Mouse (Mus musculus) G1E (cell line): ENCODE measurements at regions not wholly inside any gene's neighbourhood (a gene's known extent, or its start where the extent isn't known, plus 50 kb on each side); places are given as distances from the start of the nearest gene placed in this dataset.

Experiments
- ATAC-seq: 2 replicates; pipeline ENCODE4 v1.8.0; 2016; ENCODE audit warnings: mild to moderate bottlenecking; ENCODE audit not compliant: insufficient number of reproducible peaks, poor library complexity, low FRiP score, severe bottlenecking; ENCODE audit errors: extremely low read depth
- DNase-seq: peaks from one replicate; pipeline ENCODE4 v3.0.0; 2012; ENCODE audit warnings: low spot score
- H3K27me3 ChIP-seq: 2 replicates; pipeline ENCODE4 v1.6.1; 2012; ENCODE audit warnings: mild to moderate bottlenecking, low read length, inconsistent platforms; ENCODE audit not compliant: insufficient read depth
- H3K36me3 ChIP-seq: replicated peaks from 2 replicates; pipeline ENCODE3; 2012; ENCODE audit warnings: mild to moderate bottlenecking, inconsistent platforms
- H3K4me1 ChIP-seq: 2 replicates; pipeline ENCODE4 v1.6.1; 2012; ENCODE audit warnings: low read depth, low read length, inconsistent platforms, mixed read lengths; ENCODE audit not compliant: insufficient read depth
- H3K4me3 ChIP-seq: 2 replicates; pipeline ENCODE4 v1.5.1; 2012; ENCODE audit warnings: low read depth, mild to moderate bottlenecking, inconsistent platforms, low read length, moderate library complexity, mixed read lengths
- H3K9me3 ChIP-seq: replicated peaks from 2 replicates; pipeline ENCODE4 v1.6.1; 2012; ENCODE audit warnings: inconsistent platforms
- CTCF ChIP-seq: IDR thresholded peaks from 2 replicates; pipeline ENCODE4 v1.5.1; 2012; ENCODE audit warnings: low read depth, low read length, inconsistent platforms, mixed read lengths
- GATA1 ChIP-seq: IDR thresholded peaks from 2 replicates; pipeline ENCODE4 v1.6.1; 2012; ENCODE audit warnings: borderline replicate concordance, low read length, inconsistent platforms, mixed read lengths
- GATA2 ChIP-seq: IDR thresholded peaks from 2 replicates; pipeline ENCODE4 v1.6.1; 2012; ENCODE audit warnings: low read depth, low read length, inconsistent platforms, borderline replicate concordance
- POLR2AphosphoS5 ChIP-seq: IDR thresholded peaks from 2 replicates; pipeline ENCODE4 v1.6.1; 2012; ENCODE audit warnings: low read depth, low read length, inconsistent platforms; ENCODE audit not compliant: insufficient replicate concordance
- TAL1 ChIP-seq: conservative IDR thresholded peaks from 2 replicates; pipeline ENCODE4 v1.6.1; 2012; ENCODE audit warnings: low read depth, low read length, inconsistent platforms, mixed read lengths

- Histone ChIP-seq H3K27me3 (no peaks in the 10 kb centered on the region), H3K36me3 (no peaks in the 10 kb centered on the region), H3K9me3 (no peaks in the 10 kb centered on the region), H3K4me1 (peaks cover 10% of the 10 kb centered on the region), H3K4me3 (no peak overlapping the region)
- ATAC-seq = no peak
- TF ChIP-seq CTCF (no peak), TAL1 (no peak), POLR2AphosphoS5 (no peak), GATA1 (no peak), GATA2 (no peak)
- no peak for DNase-seq
Observed at GRCm38 (mm10) chr11:111767012-111767392, 701.0 kb downstream of the Kcnj2 start.

DNA sequence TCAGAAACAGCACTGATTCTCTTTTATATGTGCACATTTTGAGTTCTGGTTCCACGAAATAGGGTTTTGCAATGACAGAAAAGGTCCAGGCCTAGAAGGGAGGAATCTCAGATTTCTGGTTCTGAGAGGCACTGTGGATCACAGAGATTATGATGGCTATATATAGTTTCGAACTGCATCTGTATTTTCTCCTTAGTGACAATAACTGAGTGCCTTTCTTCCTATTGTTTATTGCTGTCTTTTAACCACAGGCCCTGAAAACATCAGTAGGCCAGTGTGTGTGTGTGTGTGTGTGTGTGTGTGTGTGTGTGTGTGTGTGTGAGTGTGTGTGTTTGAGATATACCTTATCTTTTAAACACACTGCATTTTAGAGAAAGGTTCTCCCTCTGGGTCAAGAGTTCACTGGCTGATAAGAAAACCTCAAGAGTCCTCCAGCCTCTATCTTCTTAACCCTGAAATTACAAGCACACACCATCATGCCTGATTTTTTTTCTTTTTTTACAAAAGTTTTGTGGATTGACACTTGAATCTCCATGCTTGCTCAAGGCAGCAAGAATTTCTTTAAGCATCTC, 708.2 kb downstream of the Kcnj2 start:
- DNase-seq (peak; percentile 8), ATAC-seq (peak; percentile 95)
- Histone ChIP-seq H3K4me3 (no peak overlapping the region; the same call in 1 of the 2 replicates), H3K9me3 (no peaks in the 10 kb centered on the region), H3K36me3 (no peaks in the 10 kb centered on the region), H3K27me3 (no peaks in the 10 kb centered on the region), H3K4me1 (peaks cover 21% of the 10 kb centered on the region)
- TF ChIP-seq CTCF = no peak
- peak; percentile 78 for TF ChIP-seq TAL1

GRCm38 (mm10) chr11:111781321-111781720, 715.4 kb downstream of the Kcnj2 start:
- Histone ChIP-seq H3K4me3 (no peak overlapping the region), H3K4me1 (peaks cover 4% of the 10 kb centered on the region), H3K36me3 (no peaks in the 10 kb centered on the region), H3K9me3 (no peaks in the 10 kb centered on the region), H3K27me3 (no peaks in the 10 kb centered on the region)
- no peak for DNase-seq
- TF ChIP-seq GATA2 = no peak
- TF ChIP-seq POLR2AphosphoS5 = no peak
- no peak for TF ChIP-seq GATA1
- TF ChIP-seq CTCF = no peak
- TF ChIP-seq TAL1 = no peak
- no peak for ATAC-seq

- Histone ChIP-seq H3K9me3 (no peaks in the 10 kb centered on the region), H3K36me3 (no peaks in the 10 kb centered on the region), H3K4me1 (peaks cover 3% of the 10 kb centered on the region; the same call in 1 of the 2 replicates), H3K4me3 (no peak overlapping the region), H3K27me3 (no peaks in the 10 kb centered on the region)
- ATAC-seq = no peak
- DNase-seq = no peak
- TF ChIP-seq GATA1 = no peak
- TF ChIP-seq POLR2AphosphoS5 = no peak
- no peak for TF ChIP-seq TAL1
- no peak for TF ChIP-seq CTCF
- TF ChIP-seq GATA2 = no peak
Observed at GRCm38 (mm10) chr11:111791267-111791926, 725.4 kb downstream of the Kcnj2 start.

DNA sequence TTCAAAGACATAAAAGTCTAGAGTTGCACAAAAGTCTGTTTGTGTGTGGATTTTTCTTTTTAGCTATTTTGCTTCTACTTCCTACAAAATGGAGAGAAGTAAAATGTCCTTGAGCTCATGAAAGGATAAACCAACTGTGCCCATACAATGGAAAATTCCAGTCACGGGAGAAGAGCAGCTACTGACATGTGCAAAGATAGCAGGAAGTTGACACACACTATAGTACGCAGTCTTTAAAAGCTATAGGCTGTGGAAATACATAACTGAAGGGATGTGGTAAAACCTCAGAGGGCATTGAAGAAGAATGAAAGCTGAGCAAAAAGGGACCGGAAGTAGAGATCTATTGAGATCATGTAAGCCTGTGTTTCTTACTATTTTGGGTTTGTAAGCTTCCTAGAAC, 735.1 kb downstream of the Kcnj2 start:
- no peaks in the 10 kb centered on the region; the same call in 1 of the 2 replicates for H3K27me3 ChIP-seq
- TF ChIP-seq GATA1 (no peak), POLR2AphosphoS5 (no peak), CTCF (no peak), TAL1 (no peak), GATA2 (no peak)
- no peaks in the 10 kb centered on the region for H3K9me3 ChIP-seq
- no peaks in the 10 kb centered on the region for H3K36me3 ChIP-seq
- no peak overlapping the region for H3K4me3 ChIP-seq
- DNase-seq (no peak), ATAC-seq (no peak)
- peaks cover 4% of the 10 kb centered on the region; the same call in 1 of the 2 replicates for H3K4me1 ChIP-seq

- no peaks in the 10 kb centered on the region for H3K36me3 ChIP-seq
- 0 out of 2 replicates have a peak, but pooled peaks cover 3% of the 10 kb centered on the region for H3K4me1 ChIP-seq
- no peak for DNase-seq
- no peaks in the 10 kb centered on the region for H3K9me3 ChIP-seq
- ATAC-seq = no peak
- no peak overlapping the region for H3K4me3 ChIP-seq
- peaks cover 2% of the 10 kb centered on the region; the same call in 1 of the 2 replicates for H3K27me3 ChIP-seq
- TF ChIP-seq GATA2 = no peak
- no peak for TF ChIP-seq TAL1
- no peak for TF ChIP-seq CTCF
- no peak for TF ChIP-seq POLR2AphosphoS5
- TF ChIP-seq GATA1 = no peak
Observed at GRCm38 (mm10) chr11:111816176-111816775, 750.3 kb downstream of the Kcnj2 start.
